Mouse (Mus musculus): ENCODE measurements around the gene B230104I21Rik.

The B230104I21Rik gene

DNA sequence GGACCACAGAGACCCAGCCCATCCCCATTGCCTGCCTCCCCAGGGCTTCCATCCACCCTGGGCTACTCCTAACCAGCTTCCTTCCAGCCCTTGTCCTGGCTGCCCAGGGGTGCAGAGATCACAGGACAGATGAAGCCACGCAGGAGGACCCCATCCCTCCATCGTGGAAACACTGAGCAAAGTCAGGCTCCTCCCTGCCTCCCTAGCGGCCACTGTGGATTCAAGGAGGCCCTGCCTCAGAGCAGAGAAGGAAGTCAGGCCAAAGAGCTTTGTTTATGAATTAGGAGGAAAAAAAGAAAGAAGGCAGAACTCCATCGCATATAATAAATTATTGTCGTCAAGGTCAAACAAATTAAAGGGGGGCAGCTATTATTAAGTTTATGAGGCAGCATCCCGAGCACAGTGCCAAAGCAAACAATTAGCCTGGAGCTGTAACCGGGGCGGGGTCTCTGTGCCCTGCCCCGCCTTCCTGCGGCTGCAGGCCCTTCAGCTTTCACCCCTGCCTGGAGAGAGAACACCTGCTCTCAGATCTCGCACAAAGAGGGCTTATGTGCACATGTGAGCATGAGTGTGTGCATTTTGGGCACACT lies 12.4 kb downstream of the B230104I21Rik start:
- in situ Hi-C loops (cut with MboI, MseI), result no loop called here

DNA sequence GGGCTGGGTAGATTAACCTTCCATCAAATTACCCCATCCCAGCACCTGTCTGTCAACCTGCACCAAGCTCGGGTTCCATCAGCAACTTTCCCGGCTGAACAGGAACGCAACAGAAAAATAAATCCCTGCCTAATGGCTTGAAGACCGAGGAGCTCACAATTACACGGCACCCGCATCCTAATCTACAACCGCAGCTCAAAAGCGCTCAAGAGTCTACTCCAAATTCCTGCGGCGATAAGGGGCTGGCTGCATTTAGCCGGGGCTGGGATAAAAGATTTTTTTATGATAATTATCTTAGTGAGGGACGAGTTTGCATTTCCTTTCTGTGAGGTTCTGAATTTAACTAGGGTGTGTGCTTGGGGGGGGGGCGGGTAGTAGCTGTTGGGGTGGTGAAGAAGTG lies 16.3 kb downstream of the B230104I21Rik start:
- in situ Hi-C loops (cut with MboI, MseI), result no loop called here

DNA sequence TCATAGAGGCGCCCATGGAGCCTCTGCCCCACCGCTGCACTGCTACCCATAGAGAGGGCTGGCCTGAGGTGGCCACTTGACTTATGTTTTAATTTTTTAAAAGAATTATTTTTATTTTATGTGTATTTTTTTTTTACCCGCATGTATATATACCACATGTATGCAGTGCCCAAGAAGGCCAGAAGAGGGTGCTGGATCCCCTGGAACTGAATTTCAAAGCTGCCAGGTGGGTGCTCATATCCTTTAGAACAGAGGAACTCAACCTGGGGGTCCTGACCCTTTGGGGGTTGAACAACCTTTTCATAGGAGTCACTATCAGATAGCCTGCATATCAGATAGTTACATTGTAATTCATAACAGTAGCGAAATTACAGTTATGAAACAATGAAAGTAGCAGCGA lies 19.5 kb downstream of the B230104I21Rik start:
- in situ Hi-C loops (cut with MboI, MseI), result no loop called here

DNA sequence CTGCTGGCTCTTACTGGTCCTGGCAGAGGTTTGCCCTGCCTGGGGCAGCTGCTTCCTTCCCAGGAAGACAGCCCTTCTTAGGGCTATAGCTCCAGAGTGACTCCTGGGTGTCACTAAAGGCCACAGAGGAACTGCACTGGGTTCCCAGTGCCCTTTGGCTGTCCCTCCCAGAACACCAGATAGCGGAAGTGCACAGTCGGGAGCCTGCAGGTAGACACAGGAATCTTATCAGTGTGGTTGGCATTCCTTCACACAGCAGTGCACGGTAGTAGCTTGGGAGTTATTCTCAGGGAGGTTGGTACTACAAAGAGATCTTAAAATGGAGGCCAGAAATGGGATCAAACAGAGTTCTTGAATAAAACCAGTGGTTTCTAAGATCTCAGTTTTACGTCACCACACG lies 22.4 kb downstream of the B230104I21Rik start:
- in situ Hi-C loops (cut with MboI, MseI), result no loop called here

DNA sequence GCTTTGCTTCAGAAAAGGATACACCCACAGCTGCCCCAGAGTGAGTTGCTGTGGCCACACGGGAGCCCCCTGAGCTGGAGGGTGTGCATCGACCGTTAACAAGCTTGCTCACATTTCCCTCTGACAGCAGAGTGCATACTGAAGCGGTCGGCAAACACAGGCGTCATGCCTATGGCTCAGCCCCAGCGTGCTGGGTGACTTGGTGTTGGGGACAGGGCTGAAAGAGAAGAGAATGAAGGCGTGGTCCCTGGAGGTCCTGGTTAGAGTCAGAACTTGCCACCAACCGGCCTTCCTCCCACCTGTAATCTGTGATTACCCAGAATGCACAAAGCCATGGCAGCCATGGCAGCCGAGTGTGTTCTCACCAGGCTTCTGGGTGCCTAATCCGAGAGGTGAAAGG lies 22.9 kb downstream of the B230104I21Rik start:
- in situ Hi-C loops (cut with MboI, MseI), result no loop called here

DNA sequence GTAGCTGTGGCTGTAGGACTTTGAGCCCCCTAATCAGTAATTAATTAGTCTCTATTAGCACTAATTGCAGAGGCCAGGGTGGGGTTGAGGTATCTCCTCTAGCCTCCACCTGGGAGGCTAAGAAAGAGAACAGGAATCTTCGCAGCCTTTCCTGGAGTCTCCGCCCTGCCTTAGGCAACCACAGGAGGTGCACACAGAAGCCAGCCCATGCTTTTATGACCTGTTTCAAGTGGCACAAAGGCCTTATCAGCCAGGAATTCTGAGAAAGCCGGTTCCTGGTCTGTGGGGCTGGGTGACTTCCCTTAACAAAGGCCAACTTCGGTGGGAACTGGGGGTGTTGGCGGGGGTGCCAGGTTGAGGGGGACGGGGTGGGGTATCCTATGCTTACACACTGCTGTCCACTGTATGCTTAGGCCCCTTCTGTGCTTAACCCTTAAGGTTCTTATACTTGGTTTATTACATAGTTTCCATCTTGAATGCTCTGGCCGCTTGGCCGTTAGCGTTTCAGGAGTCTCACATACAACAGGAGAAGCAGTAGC lies 23.9 kb downstream of the B230104I21Rik start:
- in situ Hi-C loops (cut with MboI, MseI), result loop anchor here (10.0 kb wide), 1 partner anchor 455 kb away; no protein-coding TSS in a partner anchor

DNA sequence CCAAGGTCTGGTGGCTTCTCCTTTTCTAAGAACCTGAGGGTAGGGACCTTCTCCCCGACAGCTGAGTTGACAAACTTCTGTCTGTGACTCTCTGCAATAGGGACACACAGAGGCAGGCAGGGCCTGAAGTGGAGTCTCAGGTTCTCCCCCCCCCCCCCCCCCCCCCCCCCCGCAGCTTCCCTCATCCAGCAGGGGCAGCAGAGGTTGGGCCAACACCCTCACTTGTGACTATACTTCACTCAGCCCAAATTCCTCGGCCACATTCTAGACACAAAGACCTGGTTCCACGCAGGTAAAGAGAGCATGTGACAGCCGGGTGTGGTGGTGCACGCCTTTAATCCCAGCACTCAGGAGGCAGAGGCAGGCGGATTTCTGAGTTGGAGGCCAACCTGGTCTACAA lies 24.5 kb downstream of the B230104I21Rik start:
- in situ Hi-C loops (cut with MboI, MseI), result loop anchor here (10.0 kb wide), 1 partner anchor 456 kb away; no protein-coding TSS in a partner anchor

DNA sequence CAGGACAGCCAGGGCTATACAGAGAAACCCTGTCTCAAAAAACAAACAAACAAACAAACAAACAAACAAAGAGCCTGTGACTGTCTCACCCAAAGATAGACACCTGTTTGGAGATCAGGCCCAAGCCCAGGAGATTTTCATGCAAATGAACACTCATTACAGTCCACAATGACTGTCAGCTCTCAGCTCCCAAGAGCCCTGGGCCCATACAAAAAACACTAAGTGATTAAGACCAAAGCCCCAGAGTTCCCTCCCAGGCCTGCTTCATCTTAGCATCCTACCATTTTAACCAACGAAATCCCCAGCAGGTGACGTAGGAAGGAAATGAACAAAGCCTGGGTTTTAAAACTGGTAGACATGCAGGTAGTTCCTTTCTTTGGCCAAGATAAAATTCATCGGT lies 24.9 kb downstream of the B230104I21Rik start:
- in situ Hi-C loops (cut with MboI, MseI), result loop anchor here (10.0 kb wide), 1 partner anchor 456 kb away; no protein-coding TSS in a partner anchor

DNA sequence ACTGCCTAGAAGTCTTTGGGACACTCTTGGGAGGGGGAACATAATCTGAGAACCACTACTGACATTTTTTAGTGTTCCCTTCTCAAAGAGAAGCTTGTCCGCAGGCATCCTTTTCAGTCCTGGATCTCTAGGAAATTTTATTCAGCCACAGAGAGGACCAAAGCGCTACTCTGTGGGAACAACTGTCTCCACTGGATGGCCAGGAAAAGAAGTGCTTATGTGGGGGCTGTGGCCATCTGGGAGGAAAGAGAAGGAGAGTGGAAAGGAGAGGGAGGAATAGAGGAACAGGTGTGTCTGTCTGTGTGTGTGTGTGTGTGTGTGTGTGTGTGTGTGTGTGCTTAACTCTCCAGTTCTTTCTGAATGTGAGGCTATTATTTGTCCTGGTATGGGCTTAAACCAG lies 28.8 kb downstream of the B230104I21Rik start:
- in situ Hi-C loops (cut with MboI, MseI), result loop anchor here (10.0 kb wide), 1 partner anchor 460 kb away; no protein-coding TSS in a partner anchor

DNA sequence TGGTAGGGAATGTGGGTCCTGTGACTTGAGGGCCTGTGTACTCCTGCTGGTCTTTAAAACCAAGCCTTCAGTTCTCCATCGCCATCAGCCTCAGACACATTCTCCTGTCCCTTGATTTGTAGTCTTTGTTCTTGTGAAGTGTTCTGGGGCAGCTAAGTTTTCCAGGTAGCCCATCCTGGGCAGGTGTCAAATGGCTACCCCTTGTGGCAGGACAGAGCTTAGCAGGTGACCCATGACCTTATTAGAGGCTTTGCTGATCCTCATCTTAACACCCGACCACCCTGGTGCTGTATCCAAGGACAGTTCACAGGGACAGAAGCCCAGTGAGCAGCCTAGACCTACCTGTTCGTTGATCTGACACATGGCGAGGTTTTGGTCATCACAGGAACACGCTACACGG lies 30.9 kb downstream of the B230104I21Rik start:
- in situ Hi-C loops (cut with MboI, MseI), result loop anchor here (10.0 kb wide), 1 partner anchor 462 kb away; no protein-coding TSS in a partner anchor

DNA sequence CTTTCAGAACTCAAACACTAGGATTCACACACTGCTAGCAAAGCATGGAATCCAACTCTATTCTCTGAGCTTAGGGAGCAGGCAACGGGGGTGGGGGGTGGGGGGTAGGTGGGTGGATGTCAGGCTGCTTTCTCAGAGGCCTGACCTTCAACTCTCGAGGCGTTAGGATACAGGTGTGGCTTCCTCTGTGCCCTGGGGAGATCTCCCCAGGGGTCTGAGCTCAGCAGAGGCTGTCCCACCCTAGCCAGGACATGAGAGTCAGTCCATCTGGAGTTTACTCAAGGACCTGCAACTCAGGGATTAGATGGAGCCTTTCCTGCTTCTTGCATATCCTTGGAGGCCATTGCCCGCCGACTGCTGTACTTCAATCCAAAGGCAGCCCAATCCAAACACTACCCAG lies 33.2 kb downstream of the B230104I21Rik start:
- in situ Hi-C loops (cut with MboI, MseI), result loop anchor here (10.0 kb wide), 1 partner anchor 464 kb away; no protein-coding TSS in a partner anchor

DNA sequence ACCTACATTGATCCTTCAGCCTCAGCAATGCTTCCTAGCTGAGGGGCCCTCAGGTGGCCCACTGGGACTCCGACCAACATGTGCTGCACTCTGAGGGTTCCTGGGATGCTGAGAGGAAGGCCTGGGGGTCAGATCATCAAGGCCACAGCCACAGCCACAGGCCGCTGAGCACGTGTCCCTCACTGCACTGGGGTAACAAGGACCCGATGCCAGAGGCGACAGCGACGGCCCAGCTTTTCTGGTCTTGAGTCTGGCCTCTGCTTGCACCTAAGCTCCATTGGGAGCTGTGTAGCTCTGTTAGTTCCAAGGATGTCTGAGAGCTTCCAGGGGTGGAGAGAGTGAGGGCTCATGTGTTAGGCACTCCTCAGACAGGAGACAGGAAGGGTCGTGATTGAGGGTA lies 34.9 kb downstream of the B230104I21Rik start:
- in situ Hi-C loops (cut with MboI, MseI), result no loop called here

DNA sequence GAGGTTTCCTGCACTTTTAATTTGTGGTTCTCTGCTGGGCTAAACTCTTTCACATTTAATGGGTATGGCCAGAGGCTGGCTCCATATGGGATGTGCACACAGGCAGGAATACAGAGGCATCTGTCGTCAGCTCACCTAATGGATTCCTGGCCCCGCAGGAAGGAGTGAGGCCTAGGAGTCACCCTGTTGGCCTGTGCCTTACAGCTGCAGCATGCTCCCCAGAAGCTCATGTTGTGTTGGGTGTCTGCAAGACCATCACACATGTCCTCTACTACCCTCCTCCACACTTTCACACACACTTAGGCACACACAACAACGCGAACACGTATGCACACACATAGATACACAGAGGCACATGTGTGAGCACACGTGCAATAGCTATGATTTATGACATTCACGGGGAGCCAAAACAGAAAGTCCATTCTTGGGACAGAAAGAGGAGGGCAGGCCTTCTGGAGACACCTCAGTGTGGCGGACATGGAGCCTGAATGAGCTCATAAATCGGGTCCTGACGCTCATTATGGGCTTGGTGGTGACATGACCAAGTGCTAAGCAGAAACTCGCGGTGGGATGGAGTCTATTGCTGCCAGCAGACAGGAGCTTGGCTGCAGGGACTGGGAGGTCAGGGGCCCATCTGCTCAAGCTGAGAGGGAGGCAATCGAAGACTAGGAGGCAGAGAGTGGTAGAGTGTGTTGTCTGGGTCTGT lies 35.8 kb downstream of the B230104I21Rik start:
- in situ Hi-C loops (cut with MboI, MseI), result no loop called here

DNA sequence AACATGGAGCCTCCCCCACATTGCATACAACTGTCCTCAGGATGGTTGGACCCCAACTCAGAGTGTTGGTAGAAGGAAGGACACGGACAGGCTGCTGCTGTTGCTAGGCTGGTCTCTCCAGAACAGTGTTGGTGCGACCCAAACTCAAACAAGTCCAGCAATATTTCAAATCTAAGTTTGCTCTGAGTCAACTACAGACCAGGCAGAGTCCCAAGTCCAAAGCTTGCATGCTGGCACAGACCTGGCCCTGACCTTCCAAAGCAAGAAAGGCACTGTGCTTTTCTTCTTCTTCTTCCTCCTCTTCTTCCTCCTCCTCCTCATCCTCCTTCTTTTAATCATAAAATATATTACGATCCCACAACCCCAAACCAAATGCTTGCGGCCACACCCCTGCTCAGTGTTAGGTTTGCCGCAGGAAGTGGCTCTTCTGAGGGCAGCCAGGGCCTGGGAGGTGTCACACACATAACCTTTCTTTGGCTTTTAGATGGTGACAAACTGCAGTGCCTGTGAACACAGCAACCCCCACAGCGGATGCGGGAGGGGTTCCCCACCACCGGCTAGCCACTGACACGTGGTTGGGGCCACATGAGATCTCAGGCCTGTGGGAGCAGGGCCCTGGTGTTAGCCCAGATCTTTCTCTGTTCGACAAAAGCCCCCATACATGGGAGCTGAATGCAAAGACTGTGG lies 40.2 kb downstream of the B230104I21Rik start:
- in situ Hi-C loops (cut with MboI, MseI), result no loop called here

DNA sequence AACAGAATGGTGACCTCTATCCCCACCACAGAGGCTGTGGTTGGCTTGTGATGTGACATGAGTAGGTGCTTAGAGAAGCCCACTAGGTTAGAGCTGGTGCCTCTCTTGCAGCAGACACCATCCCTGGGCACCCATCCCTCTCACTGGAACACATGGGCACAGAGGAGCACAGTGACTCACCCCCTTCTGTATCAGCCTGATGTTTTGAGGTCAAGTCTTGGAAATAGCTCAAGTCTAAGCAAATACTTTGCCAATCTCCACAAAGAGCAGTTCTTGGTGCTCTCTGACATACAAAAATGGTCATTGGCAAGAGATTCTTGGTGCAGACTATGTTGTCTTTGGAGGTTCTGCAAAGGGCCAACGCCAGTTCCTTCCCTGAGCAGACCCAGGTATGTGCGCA lies 42.9 kb downstream of the B230104I21Rik start:
- in situ Hi-C loops (cut with MboI, MseI), result no loop called here

DNA sequence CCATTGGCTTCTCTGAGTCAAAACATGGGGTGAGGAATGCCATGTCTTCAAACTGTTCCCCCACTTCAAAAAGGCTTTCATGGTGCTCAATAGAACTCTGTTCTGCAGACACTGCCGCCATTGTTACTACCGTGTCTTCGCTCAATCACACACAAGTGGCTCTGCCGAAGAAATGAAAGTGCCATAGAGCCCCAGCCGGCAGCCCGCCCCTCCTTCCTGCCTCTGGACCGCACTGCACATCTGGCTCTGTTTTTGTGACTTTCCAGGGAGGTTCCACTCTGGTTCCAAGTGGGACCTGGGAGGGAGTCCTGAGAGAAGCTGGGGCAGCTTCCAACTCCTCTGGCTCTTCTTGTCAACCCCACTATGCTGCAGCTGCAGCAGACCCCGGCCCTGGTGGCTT lies 49.3 kb downstream of the B230104I21Rik start:
- in situ Hi-C loops (cut with MboI, MseI), result no loop called here

DNA sequence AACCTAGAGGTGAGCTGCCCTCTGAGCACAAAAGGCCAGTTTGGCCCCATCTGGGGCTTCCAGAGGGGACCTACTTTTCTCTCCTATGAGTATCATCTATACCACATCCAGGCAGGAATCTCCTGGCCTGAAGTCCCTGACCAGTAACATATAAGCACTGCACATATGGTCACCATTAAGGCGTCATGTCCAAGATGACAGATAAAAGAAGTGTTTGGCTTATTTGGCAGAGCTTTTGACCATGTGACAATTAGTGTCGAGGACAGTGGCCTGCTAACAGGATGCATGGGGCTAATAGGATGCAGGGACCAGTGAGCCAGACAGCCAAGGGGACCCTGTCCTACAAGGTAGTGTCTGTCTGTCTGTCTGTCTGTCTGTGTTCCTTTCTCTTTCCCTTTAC lies 50.0 kb downstream of the B230104I21Rik start:
- in situ Hi-C loops (cut with MboI, MseI), result no loop called here

DNA sequence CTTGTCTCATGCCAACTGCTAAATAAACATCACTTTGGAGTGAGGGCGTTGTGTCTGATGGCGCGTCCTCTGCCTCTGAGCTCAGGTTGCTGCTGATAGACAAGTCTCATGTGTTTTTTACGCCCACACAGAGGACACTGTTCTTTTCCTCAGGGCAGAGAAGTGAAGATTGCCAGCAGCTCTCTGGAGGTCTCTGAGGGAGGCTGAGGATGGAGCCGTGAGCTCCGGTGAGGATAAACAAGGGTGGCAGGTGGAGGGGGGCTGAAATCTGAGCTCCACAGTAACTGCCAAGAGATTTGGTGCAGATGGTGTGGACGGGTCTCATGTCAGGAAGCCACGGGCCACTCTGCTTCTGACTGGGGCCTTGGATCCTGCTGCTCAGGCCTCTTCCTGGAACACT lies 50.9 kb downstream of the B230104I21Rik start:
- in situ Hi-C loops (cut with MboI, MseI), result no loop called here

DNA sequence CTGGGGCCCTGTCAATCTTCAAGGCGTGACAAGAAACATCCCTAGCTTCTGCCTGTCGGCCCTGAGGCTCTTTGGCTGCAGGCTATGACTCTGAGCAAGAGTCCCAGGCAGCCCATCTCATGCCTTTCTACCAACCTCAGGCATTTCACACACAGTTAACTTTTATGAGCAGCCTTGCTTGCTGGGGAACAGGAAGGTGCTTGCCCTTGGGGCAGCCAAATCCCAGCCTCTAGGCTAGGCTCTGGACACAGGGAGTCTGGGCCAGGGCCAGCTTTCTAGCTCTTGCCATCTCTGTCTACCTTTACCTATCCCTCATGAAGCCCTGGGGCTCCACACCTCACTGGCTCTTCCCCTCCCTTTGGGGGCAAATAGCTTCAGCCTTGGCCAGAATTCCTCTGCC lies 53.7 kb downstream of the B230104I21Rik start:
- in situ Hi-C loops (cut with MboI, MseI), result no loop called here

DNA sequence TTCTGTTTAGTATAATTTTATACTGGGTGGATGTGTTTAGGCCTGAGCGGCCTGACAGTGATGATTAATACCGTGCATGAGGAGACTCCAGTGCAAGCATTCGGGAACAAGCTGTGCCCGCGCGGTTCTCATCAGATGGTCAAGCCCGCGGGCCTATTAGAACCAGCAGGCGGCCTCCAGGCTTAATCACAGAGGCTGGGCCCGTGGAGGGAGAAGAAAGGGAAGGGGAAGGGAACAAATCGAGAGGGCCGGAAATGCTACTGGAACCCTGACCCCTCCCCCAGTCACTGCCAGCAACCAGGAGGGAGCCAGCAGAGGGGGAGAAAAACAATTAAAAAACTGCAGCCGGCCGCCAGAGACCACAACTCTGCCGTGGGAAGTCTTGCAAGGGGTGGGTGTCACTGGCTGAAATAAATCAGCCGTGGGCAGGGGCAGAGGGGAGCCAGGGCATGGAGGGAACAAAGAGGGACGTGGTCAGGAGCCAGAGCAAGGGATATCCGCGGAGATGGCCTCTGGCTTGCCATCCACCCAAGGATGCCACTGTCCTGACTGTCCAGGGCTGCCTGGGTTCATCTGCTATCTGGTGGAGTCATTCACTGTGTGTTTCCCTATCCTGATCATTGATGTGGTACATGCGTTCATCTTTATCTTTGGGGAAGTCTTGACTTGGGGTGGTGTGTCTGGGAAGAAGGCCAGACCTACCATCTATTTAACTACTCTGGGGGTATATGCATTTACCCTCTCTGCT lies 54.6 kb downstream of the B230104I21Rik start:
- in situ Hi-C loops (cut with MboI, MseI), result no loop called here

DNA sequence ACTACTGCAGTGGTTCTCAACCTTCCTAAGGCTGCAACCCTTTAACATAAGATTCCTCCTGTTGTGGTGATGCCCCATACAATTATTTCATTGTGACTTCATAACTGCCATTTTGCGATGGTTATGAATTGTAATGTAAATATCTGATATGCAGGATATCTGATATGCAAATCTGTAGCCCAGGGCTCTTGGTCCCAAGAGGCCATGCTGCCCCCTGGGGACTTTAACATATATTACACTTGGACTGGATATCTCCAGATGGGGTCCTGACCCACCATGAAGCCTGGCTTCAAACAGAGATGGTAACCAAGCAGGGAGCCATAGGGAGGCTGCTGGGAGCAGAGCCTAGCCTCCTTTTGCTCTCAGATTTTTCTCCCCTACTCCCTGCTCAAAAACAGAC lies 56.7 kb downstream of the B230104I21Rik start:
- in situ Hi-C loops (cut with MboI, MseI), result no loop called here
